Mouse (Mus musculus): ENCODE results near the gene Gm10197. TPM values are rescaled to one million over a fixed set of nuclear protein-coding genes. Genes with fewer than 3 reads are reported as not detected.

Gene Gm10197
- total and polyA plus RNA-seq, 2 experiments from 2014 or later, result not detected

DNA sequence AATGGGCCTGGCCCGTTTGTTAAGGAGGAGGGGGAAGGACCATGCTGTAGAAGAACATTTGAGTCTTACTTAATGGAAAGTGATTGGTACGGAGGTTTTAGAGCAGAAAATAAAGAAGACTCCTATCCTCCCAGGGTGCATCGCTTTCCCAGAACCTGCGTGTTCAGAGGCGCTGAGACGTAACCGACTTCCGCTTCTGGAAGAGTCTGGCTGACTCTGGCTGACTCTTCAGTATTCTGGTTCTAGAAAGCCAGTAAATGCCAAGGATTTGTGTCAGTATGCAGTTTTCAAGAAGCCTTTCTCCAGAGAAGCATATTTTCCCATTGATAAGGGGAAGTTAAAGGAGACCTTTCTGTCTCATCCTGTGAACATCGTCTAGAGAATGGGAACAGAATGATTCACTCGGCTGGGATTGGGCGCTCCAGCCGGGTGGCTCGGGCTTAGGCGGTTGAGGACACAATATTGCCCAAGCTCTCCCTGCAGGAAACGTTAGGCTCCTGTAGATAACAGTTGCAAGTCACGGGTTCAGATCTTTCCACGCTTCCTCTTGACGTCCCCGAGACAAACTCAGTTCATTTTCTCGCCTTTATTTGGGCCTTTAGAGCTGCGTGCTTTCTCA lies 39.6 kb downstream of the Gm10197 start:
- no peak for DNase-seq (ENCODE audit: low spot score)
- H3K4me3 ChIP-seq (ENCODE audit: low read length), result no peak overlapping the region
- no peak overlapping the region for H3K9ac ChIP-seq (replicated peaks; ENCODE audit: low read length)
- no peak for TF ChIP-seq CTCF (IDR thresholded peaks at IDR 0.05; ENCODE audit: low read depth)
- peaks cover 7% of the 10 kb centered on the region; the same call in 1 of the 2 replicates for H3K36me3 ChIP-seq (ENCODE audit: insufficient read depth, low read length)
- no peaks in the 10 kb centered on the region for H3K9me3 ChIP-seq (ENCODE audit: low read length)
- no peaks in the 10 kb centered on the region for H3K27me3 ChIP-seq (ENCODE audit: insufficient read depth, low read length)
- WGBS, result 90% methylated on average over 21 of the region's 21 CpGs
- H3K4me1 ChIP-seq (ENCODE audit: insufficient read depth, low read length), result 0 out of 2 replicates have a peak, but pooled peaks cover 4% of the 10 kb centered on the region
- H3K4me2 ChIP-seq (ENCODE audit: low read depth, low read length), result no peak overlapping the region
- H3K27ac ChIP-seq, result no peak overlapping the region
- no peak for ATAC-seq

DNA sequence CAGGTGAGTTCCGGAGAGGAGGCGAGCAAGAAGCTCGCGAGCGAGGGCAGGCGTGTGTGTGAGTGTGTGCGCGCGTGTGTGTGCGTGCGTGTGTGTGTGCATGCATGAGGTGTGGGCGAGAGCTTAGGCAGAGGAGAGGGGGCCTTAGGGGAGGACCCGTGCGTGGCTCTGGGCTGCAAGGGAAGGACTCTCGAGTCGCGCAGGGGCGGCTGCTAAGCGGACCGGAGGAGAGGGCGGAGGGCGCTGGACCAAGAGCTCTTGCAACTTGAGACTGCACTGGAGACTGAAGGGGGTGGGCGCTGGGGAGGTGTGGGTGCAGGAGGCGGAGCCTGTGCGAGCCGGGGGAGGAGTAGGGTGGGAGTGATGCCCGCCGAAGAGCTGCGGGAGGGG lies 41.6 kb downstream of the Gm10197 start:
- H3K9me3 ChIP-seq (ENCODE audit: low read length), result no peaks in the 10 kb centered on the region
- H3K4me2 ChIP-seq (ENCODE audit: low read depth, low read length), result peak overlapping the region; percentile 89
- H3K9ac ChIP-seq (replicated peaks; ENCODE audit: low read length), result peak overlapping the region; percentile 76
- H3K4me3 ChIP-seq (ENCODE audit: low read length), result peak overlapping the region; percentile 85
- H3K36me3 ChIP-seq (ENCODE audit: insufficient read depth, low read length), result peaks cover 7% of the 10 kb centered on the region; the same call in 1 of the 2 replicates
- H3K27me3 ChIP-seq (ENCODE audit: insufficient read depth, low read length), result no peaks in the 10 kb centered on the region
- 1% methylated on average over 29 of the region's 29 CpGs for WGBS
- peak overlapping the region; percentile 81 for H3K27ac ChIP-seq
- H3K4me1 ChIP-seq (ENCODE audit: insufficient read depth, low read length), result peaks cover 10% of the 10 kb centered on the region
- TF ChIP-seq CTCF (IDR thresholded peaks at IDR 0.05; ENCODE audit: low read depth), result no peak
- ATAC-seq (peak; percentile 64), DNase-seq (ENCODE audit: low spot score) (peak; percentile 73)

DNA sequence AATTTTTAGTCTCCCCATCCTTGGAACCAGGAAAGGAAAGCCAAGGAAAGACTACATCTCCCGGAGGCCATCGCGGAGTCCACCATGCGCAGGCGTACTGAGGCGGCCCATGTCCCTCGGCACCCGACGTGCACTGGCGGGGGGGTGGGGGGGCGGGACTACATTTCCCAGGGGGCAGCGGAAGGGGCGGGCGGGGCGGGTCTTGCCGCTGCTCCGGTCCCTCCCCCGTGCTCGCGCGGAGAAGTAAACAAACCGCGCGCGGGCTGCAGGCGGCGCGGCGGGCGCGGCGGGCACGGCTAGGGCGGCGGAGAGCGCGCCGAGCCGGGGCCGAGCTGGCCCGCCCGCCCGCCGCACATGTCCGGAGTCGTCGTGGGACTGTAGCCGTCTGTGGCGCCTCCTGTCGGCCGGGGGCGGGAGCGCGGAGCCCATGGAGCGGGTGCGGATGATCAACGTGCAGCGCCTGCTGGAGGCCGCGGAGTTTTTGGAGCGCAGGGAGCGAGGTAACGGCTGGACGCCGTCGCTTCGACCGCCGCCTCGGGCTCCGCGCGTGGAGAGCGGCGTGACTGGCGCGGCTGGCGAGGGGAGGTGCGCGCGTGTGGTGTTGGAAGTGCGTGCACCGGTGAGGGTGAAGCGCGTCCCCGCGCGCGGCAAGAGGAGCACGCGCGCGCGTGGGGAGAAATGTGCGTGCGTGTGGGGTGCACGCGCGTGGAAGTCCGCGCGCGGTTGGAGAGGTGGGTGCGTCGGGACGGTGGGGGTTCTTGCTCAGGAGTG lies 42.2 kb downstream of the Gm10197 start:
- DNase-seq (ENCODE audit: low spot score) (peak; percentile 95), ATAC-seq (peak; percentile 89)
- peak overlapping the region; percentile 85 for H3K4me3 ChIP-seq (ENCODE audit: low read length)
- H3K27ac ChIP-seq, result peak overlapping the region; percentile 81
- peaks cover 10% of the 10 kb centered on the region for H3K4me1 ChIP-seq (ENCODE audit: insufficient read depth, low read length)
- H3K4me2 ChIP-seq (ENCODE audit: low read depth, low read length), result peak overlapping the region; percentile 89
- peak overlapping the region; percentile 76 for H3K9ac ChIP-seq (replicated peaks; ENCODE audit: low read length)
- H3K36me3 ChIP-seq (ENCODE audit: insufficient read depth, low read length), result peaks cover 7% of the 10 kb centered on the region; the same call in 1 of the 2 replicates
- H3K27me3 ChIP-seq (ENCODE audit: insufficient read depth, low read length), result no peaks in the 10 kb centered on the region
- TF ChIP-seq CTCF (IDR thresholded peaks at IDR 0.05; ENCODE audit: low read depth), result peak; percentile 69
- under 1% methylated on average over 91 of the region's 106 CpGs for WGBS
- H3K9me3 ChIP-seq (ENCODE audit: low read length), result no peaks in the 10 kb centered on the region

DNA sequence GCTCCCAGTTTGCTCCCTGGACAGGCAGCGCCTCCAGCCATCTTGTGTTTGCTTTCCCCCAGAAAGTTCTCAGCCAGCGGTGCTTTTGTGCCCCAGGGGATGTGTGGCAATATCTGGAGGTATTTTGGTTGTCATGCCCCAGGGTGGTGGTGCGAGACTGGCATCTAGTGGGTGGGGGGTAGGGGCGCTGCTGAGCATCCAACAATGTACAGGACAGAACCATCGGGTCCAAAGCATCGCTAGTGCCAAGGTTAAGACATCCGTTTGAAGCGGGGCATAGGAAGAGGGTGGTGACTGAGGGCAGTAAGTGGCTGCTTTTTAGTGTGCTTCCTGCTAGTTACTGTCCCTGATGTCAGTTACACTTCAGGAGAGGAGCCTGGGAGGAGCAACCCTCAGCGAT lies 43.5 kb downstream of the Gm10197 start:
- ATAC-seq (no peak), DNase-seq (ENCODE audit: low spot score) (no peak)
- WGBS, result 55% methylated on average over 9 of the region's 9 CpGs
- peaks cover 5% of the 10 kb centered on the region; the same call in 1 of the 2 replicates for H3K36me3 ChIP-seq (ENCODE audit: insufficient read depth, low read length)
- no peak overlapping the region for H3K4me2 ChIP-seq (ENCODE audit: low read depth, low read length)
- H3K27ac ChIP-seq, result peak overlapping the region; percentile 16; the same call in 1 of the 2 replicates
- H3K9ac ChIP-seq (replicated peaks; ENCODE audit: low read length), result no peak overlapping the region
- no peaks in the 10 kb centered on the region for H3K9me3 ChIP-seq (ENCODE audit: low read length)
- TF ChIP-seq CTCF (IDR thresholded peaks at IDR 0.05; ENCODE audit: low read depth), result peak; percentile 41; the same call in 1 of the 2 replicates
- no peaks in the 10 kb centered on the region for H3K27me3 ChIP-seq (ENCODE audit: insufficient read depth, low read length)
- peaks cover 10% of the 10 kb centered on the region for H3K4me1 ChIP-seq (ENCODE audit: insufficient read depth, low read length)
- H3K4me3 ChIP-seq (ENCODE audit: low read length), result no peak overlapping the region

DNA sequence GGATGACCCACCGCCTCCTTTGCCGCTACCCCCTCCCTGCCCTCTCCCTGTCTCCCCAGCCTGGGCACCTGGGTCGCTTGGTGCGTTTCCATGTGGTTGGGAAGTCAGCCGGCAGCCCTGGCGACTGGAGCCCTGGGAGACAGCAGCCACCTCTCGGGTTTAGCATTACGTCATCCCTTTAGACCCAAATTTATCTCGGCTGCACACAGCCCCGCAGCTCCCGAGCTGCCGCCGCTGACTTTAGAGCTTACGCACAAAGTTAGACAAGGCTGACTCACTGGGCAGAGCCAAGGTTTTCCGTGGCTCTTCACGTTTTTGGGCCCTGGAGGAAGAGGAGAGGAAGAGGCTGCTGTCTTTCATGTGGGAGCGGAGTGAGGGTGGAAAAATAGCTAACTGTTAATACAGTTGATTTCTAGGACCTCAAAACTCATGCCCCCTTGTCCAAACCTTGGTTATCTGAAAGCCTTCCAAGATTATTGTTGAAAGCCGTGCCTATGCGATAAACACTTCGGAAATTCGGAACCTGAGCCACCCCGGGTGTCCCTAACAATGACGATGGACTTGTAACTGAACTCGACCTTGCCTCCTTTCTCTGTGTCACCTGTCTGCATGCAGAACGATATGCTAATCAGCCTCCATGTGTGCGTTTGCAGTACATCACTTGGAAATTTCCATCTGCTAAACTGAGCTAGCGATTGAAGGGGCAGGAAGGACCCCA lies 45.8 kb downstream of the Gm10197 start:
- H3K4me1 ChIP-seq (ENCODE audit: insufficient read depth, low read length), result peaks cover 10% of the 10 kb centered on the region
- no peaks in the 10 kb centered on the region for H3K27me3 ChIP-seq (ENCODE audit: insufficient read depth, low read length)
- H3K4me2 ChIP-seq (ENCODE audit: low read depth, low read length), result peak overlapping the region; percentile 68
- peak overlapping the region; percentile 60; the same call in 1 of the 2 replicates for H3K27ac ChIP-seq
- peak; percentile 11; the same call in 1 of the 2 replicates for ATAC-seq
- peak overlapping the region; percentile 38 for H3K4me3 ChIP-seq (ENCODE audit: low read length)
- DNase-seq (ENCODE audit: low spot score), result peak; percentile 69
- H3K9ac ChIP-seq (replicated peaks; ENCODE audit: low read length), result peak overlapping the region; percentile 50
- TF ChIP-seq CTCF (IDR thresholded peaks at IDR 0.05; ENCODE audit: low read depth), result no peak
- WGBS, result 11% methylated on average over 27 of the region's 27 CpGs
- no peaks in the 10 kb centered on the region for H3K36me3 ChIP-seq (ENCODE audit: insufficient read depth, low read length)
- no peaks in the 10 kb centered on the region for H3K9me3 ChIP-seq (ENCODE audit: low read length)

DNA sequence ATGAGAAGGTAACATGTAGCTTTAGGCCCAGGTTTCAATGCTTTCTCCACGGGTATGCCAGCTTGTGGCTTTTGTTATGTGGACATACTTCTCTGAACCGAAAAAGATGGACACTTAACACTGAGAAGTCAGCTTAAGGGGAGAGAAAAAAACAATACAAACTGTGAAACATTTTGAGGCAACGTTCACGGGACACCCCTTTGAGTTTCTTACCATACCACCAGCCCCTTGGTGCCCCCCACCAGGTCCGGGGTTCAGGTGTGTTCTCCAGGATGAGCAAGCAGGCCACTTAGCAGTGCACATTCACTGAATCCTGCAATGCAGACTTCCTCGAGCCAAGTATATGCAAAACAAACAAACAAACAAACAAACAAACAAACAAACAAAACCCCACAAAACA lies 46.7 kb downstream of the Gm10197 start:
- no peak for TF ChIP-seq CTCF (IDR thresholded peaks at IDR 0.05; ENCODE audit: low read depth)
- Histone ChIP-seq H3K4me3 (ENCODE audit: low read length) (no peak overlapping the region), H3K4me2 (ENCODE audit: low read depth, low read length) (peak overlapping the region; percentile 68; the same call in 1 of the 2 replicates), H3K36me3 (ENCODE audit: insufficient read depth, low read length) (no peaks in the 10 kb centered on the region), H3K9me3 (ENCODE audit: low read length) (no peaks in the 10 kb centered on the region), H3K4me1 (ENCODE audit: insufficient read depth, low read length) (peaks cover 6% of the 10 kb centered on the region), H3K9ac (replicated peaks; ENCODE audit: low read length) (no peak overlapping the region), H3K27ac (no peak overlapping the region), H3K27me3 (ENCODE audit: insufficient read depth, low read length) (no peaks in the 10 kb centered on the region)
- DNase-seq (ENCODE audit: low spot score), result no peak
- WGBS, result 41% methylated on average over 6 of the region's 6 CpGs
- ATAC-seq, result no peak

All from hindbrain, postnatal 0 days (tissue).